Mouse (Mus musculus) lung, adult 2 months (tissue): ENCODE results near the gene Cbarp. TPM values are rescaled to one million over a fixed set of nuclear protein-coding genes. Genes with fewer than 3 reads are reported as not detected.

Source experiments
- DNase-seq: peaks from one replicate; pipeline ENCODE4 v3.0.0; 2022
- H3K4me1 ChIP-seq: fragments of 200-500 bp; 2 replicates; pipeline ENCODE4 v1.6.1; 2011; ENCODE audit warnings: low read length; ENCODE audit not compliant: control insufficient read depth, insufficient read depth
- H3K4me3 ChIP-seq: fragments of 200-500 bp; replicated peaks from 2 replicates; pipeline ENCODE3; 2011; ENCODE audit warnings: low read depth, mild to moderate bottlenecking, control low read depth, low read length; ENCODE audit errors: extremely low read depth
- CTCF ChIP-seq: fragments of 200-500 bp; IDR thresholded peaks from 2 replicates; pipeline ENCODE4 v1.5.1; 2011; ENCODE audit warnings: mild to moderate bottlenecking, low read length, control low read depth; ENCODE audit not compliant: insufficient read depth
- POLR2A ChIP-seq: fragments of 200-500 bp; IDR thresholded peaks from 2 replicates; pipeline ENCODE4 v1.6.1; 2011; ENCODE audit warnings: low read depth, mild to moderate bottlenecking, control low read depth, low read length, borderline replicate concordance; ENCODE audit errors: extremely low read depth
- WGBS: fragments of 180-500 bp; shearing (Covaris S2); methylation state at CpG from one replicate; pipeline ENCODE4 v1.1.7; 2018; 5-methylcytosine and 5-hydroxymethylcytosine counted together
- polyA plus RNA-seq: library from polyadenylated mRNA; depleted of rRNA; stranded (reverse); fragments of >200 nt; gene quantifications from 2 replicates; pipeline ENCODE4 v1.2.3, GENCODE M21; 2012

Gene Cbarp
- polyA plus RNA-seq, 1 experiment = 29.9 TPM

DNA sequence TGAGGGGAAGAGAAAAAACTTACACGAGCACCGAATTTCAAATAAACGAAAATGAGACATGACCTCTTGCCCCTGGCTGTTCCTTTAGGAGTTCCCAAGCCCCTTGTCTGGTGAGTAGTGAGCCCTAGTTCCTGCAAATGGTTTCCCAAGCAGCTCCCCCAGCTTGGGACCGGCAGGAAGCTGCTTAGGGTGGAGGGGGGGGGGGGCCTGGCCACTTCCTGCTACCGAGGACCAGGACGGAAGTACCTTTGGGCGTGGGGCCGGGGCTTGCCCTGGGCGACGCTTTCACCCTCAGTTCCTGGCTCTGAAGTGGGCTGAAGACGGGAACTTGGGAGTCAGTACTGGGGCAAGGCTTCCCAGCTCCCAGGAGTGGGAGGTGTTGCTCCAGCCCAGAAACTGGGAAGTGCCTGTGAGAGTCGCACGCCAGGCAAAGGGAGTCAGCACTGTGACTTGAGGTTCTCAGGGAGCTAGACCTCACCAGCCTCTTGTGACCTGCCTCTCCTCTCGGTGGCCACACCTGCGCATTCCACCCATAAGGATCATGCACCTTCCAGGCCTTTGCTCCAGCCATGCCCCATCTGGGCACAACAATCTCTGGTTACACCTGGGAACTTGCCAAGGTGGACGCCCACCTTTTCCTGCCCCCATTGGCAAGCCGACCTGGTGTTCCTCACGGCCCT, 17.8 kb upstream of the Cbarp start:
- H3K4me1 ChIP-seq = peaks cover 42% of the 10 kb centered on the region
- H3K4me3 ChIP-seq = peak overlapping the region; percentile 0
- WGBS = 4% methylated on average over 18 of the region's 18 CpGs
- peak; percentile 80 for DNase-seq
- TF ChIP-seq CTCF (no peak), POLR2A (peak; percentile 85; the same call in 1 of the 2 replicates)

DNA sequence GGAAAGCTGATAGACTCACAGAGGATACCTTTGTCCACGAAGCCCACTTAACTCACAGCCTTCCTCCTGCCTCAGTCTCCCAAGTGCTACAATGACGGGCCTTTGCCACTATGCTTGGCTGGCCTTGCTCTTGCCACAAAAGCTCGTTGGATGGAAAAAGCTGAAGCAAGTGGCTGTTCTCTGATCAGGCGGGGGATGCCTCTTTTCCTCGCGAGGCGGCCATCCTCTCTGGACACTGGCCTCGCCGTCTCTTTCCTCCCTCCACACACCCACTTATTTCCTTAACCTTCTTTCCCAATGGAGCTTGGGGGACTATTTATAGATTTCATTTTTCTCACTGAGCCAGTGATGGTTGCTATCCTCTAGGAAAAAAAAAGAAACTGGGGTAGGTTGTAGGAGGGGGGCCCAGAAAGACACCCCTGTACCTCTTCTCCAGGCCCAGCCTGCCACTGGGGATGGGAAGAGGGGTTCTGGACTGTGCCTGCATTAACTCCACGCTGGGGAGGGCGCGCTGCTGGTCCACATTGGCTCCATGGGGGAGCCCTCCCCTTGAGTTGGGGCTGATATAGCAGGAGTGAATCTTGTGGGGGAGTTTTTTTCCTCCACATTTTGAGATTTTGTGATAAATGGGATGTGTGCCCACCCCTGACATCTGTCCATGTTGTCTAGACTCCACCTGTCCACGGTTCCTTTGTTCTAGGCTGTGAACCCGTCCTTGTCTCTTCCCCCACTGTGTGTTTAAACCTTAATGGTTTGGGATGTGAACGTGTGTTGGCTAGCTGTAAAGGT, 16.7 kb upstream of the Cbarp start:
- DNase-seq = no peak
- 39% methylated on average over 15 of the region's 15 CpGs for WGBS
- Histone ChIP-seq H3K4me1 (peaks cover 50% of the 10 kb centered on the region), H3K4me3 (no peak overlapping the region)
- TF ChIP-seq POLR2A (no peak), CTCF (no peak)

DNA sequence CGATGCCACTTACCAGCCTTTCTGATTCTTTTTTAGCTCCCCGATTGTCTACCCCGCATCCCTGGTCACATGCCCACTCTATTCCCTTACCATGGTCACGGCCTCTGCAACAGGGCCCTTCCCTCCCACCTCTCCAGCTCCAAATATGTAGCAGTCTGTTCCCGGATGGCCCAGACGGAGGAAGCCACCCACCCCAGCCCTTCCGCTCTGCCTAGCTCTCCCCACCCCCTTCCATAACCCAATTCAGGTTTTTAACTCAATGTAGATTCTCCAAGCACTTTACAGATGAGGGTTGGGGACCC, 16.1 kb upstream of the Cbarp start:
- H3K4me1 ChIP-seq = peaks cover 51% of the 10 kb centered on the region
- TF ChIP-seq CTCF (no peak), POLR2A (no peak)
- no peak overlapping the region for H3K4me3 ChIP-seq
- 31% methylated on average over 7 of the region's 7 CpGs for WGBS
- no peak for DNase-seq

DNA sequence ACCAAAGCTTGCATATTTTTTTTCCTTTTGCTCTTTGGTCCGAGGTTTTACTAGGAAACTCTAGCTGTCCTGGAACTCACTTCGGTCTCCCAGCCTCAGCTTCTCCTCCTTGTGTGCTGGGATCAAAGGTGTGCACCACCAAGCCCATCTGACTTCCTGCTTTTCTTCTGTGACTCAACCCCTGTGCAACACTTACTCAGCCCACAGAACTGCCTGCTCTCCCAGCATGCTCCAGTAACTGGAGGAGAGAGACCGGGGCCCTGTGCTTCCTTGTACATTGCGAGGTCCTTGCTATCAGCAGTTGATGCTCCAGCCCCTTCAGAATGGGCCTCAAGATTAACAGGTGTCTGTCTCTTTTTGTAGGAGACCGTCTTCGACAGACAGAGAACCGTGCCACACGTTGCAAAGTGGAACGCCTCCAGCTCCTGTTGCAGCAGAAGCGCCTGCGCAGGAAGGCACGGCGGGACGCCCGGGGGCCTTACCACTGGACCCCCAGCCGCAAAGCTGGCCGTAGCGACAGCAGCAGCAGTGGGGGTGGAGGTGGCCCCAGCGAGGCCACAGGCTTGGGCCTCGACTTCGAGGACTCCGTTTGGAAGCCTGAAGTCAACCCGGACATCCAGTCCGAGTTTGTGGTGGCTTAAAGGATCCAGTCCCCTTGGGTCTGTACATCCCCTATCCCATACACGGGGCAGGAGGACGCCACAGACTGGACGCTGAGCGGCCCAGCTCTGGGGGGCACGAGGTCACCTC, 15.5 kb upstream of the Cbarp start:
- H3K4me3 ChIP-seq = no peak overlapping the region
- WGBS = 55% methylated on average over 29 of the region's 29 CpGs
- H3K4me1 ChIP-seq = peaks cover 47% of the 10 kb centered on the region
- no peak for DNase-seq
- TF ChIP-seq CTCF (no peak), POLR2A (no peak)

DNA sequence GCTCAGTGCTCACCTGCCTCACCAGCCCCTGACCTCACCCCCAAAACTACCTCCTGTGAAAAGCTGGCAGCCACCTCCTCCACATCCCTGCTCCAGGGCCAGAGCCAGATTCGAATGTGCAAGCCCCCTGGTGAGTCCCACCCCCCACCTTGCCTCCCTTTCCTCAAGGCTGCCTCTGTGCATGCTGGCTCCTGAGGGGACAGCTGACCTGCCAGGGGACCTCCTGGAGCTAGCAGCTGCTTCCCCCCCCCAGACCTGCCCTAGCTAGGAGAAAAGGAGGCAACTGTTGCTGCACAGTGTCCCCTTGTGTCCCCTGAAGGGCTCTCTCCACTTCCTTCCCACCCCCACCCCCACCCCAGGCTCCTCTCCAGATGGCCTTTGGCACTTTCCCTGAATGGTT, 14.6 kb upstream of the Cbarp start:
- no peak for DNase-seq
- no peak for TF ChIP-seq POLR2A
- TF ChIP-seq CTCF = no peak
- WGBS = 42% methylated on average over 1 of the region's 1 CpGs
- H3K4me3 ChIP-seq = no peak overlapping the region
- peaks cover 41% of the 10 kb centered on the region for H3K4me1 ChIP-seq

DNA sequence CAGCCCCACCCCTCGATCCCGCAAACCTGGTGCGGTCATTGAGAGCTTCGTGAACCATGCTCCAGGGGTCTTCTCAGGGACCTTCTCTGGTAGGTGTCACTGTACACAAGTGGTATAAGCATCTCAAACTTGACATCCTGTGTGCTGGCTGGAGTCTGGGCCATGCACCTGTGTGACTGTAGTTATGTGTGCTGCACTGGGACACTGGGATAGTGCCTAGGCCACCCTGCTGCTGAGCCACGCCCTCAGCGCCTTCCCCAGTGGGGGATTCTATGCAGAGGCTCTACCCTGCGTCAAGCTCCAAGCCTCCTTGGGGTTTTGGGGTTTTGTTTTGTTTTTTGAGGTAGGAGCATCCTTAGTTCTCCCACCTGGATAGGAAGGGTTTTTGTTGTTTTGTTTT, 13.7 kb upstream of the Cbarp start:
- 76% methylated on average over 7 of the region's 7 CpGs for WGBS

DNA sequence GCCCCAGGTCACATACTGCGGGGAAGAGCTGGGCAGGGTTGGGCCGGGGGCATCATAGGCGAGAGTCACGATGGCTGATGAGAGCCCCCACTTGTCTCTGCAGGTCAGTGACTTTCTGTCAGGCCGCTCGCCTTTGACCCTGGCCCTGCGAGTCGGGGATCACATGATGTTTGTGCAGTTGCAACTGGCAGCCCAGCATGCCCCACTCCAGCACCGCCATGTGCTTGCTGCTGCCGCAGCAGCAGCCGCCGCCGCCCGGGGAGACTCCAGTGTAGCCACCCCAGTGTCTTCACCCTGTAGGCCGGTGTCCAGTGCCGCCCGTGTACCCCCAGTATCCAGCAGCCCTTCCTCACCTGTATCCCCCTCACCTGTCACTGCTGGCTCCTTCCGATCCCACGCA, 13.1 kb upstream of the Cbarp start:
- WGBS = 64% methylated on average over 19 of the region's 19 CpGs
- no peak overlapping the region for H3K4me3 ChIP-seq
- no peak for TF ChIP-seq POLR2A
- no peak for TF ChIP-seq CTCF
- DNase-seq = no peak
- H3K4me1 ChIP-seq = peaks cover 30% of the 10 kb centered on the region

More for the DNA sequence above, 13.7 kb upstream of the Cbarp start:
- Histone ChIP-seq H3K4me1 (peaks cover 37% of the 10 kb centered on the region), H3K4me3 (no peak overlapping the region)
- DNase-seq = no peak
- TF ChIP-seq POLR2A (no peak), CTCF (no peak)

DNA sequence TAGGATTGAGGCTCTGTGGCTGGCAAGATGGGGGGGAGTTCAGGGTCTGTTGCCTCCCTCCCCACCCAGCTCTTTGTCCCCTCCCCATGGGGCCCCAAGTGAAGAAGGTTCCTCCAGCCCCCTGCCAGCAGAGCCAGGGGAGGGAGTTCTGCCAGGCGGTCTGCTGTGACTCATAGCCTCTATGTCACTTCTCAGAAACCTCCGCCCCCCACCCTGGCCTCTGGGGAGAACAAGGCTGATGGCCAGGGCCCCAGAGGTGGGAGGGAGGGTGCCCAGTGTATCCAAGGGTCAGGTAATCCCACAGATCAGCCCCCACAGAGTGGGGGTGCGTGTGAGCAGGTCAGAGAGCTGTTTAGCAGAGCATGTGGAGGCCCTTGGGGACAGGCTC, 12.2 kb upstream of the Cbarp start:
- 15% methylated on average over 3 of the region's 3 CpGs for WGBS
- TF ChIP-seq POLR2A (no peak), CTCF (no peak)
- DNase-seq = no peak
- Histone ChIP-seq H3K4me1 (peaks cover 28% of the 10 kb centered on the region), H3K4me3 (no peak overlapping the region)

DNA sequence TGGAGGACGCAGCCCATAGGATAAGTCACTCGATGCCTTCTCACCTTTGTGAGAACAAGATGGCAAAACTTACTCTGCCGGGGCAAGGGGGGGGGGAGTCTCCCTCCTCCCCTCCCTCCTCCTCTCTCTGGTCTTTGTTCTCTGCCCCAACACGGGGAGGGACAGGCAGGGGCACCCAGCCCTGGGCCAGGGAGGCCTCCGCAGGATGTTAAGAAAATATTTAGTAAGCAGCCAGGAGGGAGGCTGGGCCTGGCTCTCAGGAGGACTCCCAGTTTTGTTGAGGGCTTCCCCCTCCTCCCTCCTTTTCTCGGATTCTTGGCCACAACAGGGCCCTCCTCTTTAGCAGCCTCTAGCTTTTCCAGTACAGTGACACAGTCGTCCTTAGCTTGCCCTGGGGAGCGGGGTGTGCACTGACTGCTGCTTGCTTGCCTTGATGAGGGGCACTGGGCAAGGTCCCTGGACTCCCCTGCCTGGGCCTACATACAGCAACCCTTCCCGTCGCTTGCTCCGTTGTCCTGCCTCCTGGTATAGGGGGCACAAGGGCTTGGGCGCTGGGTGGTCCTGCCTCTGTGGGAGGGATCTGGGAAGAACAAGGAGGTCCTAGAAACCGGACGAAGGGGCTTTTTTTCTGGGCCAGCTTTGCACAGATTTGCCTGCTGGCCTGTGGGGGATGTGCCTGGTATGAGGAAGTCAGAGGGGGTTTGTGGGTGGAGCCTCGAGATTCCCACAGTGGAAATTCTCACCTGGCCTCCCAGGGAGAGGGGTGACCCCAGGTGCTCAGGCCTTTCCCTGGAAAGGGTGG, 11.6 kb upstream of the Cbarp start:
- peak; percentile 65 for DNase-seq
- 8% methylated on average over 15 of the region's 15 CpGs for WGBS
- Histone ChIP-seq H3K4me3 (peak overlapping the region; percentile 72), H3K4me1 (peaks cover 31% of the 10 kb centered on the region)
- TF ChIP-seq CTCF (no peak), POLR2A (peak; percentile 62; the same call in 1 of the 2 replicates)
